Mouse (Mus musculus): Measurements from ENCODE around the gene Tomm7. TPM values are rescaled to one million over a fixed set of nuclear protein-coding genes. Genes with fewer than 3 reads are reported as not detected.

Gene Tomm7
- polyA plus RNA-seq (2015; fragmentation: Nextera tagmentation; extraction: Ambion mirVana), result 114 and 121 TPM in 2 replicates

GRCm38 (mm10) chr5:23843674-23844530 lies at the start of gene Tomm7:
Tomm7 (minus strand) TSS chr5:23844161.

Other genes with a start within 250 kb of the Tomm7 start
- 37.4 and 38.6 TPM in 2 replicates for gene Srpk2, start 159.5 kb downstream of the Tomm7 start, polyA plus RNA-seq (2015; fragmentation: Nextera tagmentation; extraction: Ambion mirVana)
- 15.6 and 16.7 TPM in 2 replicates for gene Pus7, start 60.5 kb downstream of the Tomm7 start, polyA plus RNA-seq (2015; fragmentation: Nextera tagmentation; extraction: Ambion mirVana)
- gene Rint1, start 56.5 kb downstream of the Tomm7 start, polyA plus RNA-seq (2015; fragmentation: Nextera tagmentation; extraction: Ambion mirVana), result 19.3 and 21.5 TPM in 2 replicates
- gene Fam126a, start 186.5 kb upstream of the Tomm7 start, polyA plus RNA-seq (2015; fragmentation: Nextera tagmentation; extraction: Ambion mirVana), result 12.2 and 12.8 TPM in 2 replicates